Mouse (Mus musculus): ENCODE measurements at regions not wholly inside any gene's neighbourhood (a gene's known extent, or its start where the extent isn't known, plus 50 kb on each side); places are given as distances from the start of the nearest gene placed in this dataset.

GRCm38 (mm10) chr11:44049253-44049976 lies 148.4 kb upstream of the Adra1b start:
- TF ChIP-seq POLR2A (IDR thresholded peaks at IDR 0.05; ENCODE audit: extremely low read depth, insufficient read depth, low read length) (no peak), CTCF (IDR thresholded peaks at IDR 0.05; ENCODE audit: extremely low read depth, insufficient read depth, low read length) (no peak)
